Mouse (Mus musculus): ENCODE measurements around the gene Tmem206.

Gene Tmem206

DNA sequence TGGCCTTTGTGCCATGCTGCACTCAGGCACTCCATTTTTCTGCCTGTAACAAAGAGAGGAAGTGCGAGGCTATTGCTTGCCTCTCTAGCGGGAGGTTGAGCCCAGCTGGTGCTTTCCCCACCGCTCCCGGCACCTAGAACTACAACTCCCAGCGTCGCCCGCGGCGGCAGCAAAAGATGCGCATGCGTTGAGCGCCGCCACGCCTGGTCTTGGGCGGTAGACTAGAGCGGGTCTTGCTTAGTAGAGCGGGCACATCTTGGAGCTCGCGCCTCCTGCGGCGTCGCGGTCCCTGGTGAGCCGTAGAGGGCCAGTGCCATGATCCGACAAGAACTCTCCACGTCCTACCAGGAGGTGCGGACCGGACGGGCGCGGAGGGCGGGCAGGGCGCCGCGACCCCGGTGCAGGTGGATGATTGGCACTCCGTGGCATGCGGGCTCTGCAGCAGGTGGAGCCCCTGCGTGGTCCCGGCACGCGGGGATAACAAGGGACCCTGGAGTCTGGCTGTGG is at the start of gene Tmem206:
TSS of gene Tmem206 (plus strand) at position 187 of the 507 bp plus-strand sequence.
- peak; percentile 81 for DNase-seq (ENCODE audit: low spot score)

DNA sequence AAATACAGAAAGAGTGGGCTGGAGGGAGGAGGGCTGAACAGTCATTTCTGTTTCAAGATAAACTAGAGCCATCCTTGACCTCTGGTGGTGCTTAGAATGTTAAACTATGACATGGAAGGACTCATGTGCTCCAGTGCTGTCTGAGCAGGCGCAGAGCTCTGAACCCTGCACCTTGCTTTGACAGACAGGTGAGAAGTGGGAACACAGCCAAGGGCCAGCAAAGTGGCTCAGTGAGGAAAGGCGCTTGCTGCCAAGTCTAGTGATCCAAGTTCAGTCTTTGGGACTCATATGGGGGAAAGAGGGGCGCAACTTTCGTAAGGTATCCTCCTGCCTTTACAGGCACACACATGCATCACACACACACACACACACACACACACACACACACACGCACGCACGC is 49.5 kb upstream of the Tmem206 start:
- DNase-seq (ENCODE audit: low spot score): no peak

- no peak for DNase-seq (ENCODE audit: low spot score)
These were observed 48.1 kb upstream of the Tmem206 start for GRCm38 (mm10) chr1:191277549-191278059.

DNA sequence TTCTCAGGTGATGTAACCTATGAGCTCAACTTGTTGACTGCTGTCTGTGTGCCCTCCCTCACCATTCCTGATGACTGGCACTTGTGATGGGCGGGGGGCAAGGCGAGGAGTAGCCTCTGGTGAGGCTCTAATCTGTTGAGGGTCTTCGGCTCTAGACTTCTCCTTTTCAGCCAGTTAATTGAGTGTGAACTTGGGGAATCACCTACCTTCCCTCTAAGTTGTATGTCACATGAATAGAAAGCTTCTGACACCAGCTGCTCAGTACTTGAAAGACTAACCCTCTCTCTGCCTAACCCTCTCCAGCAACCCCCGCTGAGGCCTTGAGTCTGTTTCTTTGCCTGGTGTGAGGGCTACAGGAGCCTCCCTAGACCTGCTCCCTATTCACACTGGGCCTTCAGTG is 47.4 kb upstream of the Tmem206 start:
- DNase-seq (ENCODE audit: low spot score): no peak

GRCm38 (mm10) chr1:191281171-191281570 is 44.5 kb upstream of the Tmem206 start:
- no peak for DNase-seq (ENCODE audit: low spot score)

- no peak for DNase-seq (ENCODE audit: low spot score)
These were observed 43.4 kb upstream of the Tmem206 start for GRCm38 (mm10) chr1:191282319-191282718.

- no peak for DNase-seq (ENCODE audit: low spot score)
These were observed 42.3 kb upstream of the Tmem206 start for GRCm38 (mm10) chr1:191283110-191284040.

- no peak for DNase-seq (ENCODE audit: low spot score)
These were observed 41.2 kb upstream of the Tmem206 start for GRCm38 (mm10) chr1:191284502-191284901.

GRCm38 (mm10) chr1:191288762-191289161 is 37.0 kb upstream of the Tmem206 start:
- no peak for DNase-seq (ENCODE audit: low spot score)

GRCm38 (mm10) chr1:191292348-191292747 is 33.4 kb upstream of the Tmem206 start:
- no peak for DNase-seq (ENCODE audit: low spot score)

DNA sequence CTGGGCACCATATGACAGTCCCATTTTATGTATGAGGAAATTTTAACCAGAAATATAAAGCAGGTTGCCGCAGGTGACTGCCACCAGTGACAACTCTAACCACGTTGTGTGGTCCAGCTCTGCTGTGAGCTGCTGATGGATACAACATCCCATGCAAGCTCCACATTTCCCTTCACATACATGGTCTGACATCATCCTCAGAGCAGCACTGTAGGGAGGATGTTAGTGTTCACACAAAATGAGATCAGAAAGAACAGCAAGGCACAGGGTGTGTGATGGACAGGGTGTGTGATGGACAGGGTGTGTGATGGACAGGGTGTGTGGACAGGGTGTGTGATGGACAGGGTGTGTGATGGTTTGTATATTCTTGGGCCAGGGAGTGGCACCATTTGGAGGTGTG is 32.7 kb upstream of the Tmem206 start:
- DNase-seq (ENCODE audit: low spot score): no peak

DNA sequence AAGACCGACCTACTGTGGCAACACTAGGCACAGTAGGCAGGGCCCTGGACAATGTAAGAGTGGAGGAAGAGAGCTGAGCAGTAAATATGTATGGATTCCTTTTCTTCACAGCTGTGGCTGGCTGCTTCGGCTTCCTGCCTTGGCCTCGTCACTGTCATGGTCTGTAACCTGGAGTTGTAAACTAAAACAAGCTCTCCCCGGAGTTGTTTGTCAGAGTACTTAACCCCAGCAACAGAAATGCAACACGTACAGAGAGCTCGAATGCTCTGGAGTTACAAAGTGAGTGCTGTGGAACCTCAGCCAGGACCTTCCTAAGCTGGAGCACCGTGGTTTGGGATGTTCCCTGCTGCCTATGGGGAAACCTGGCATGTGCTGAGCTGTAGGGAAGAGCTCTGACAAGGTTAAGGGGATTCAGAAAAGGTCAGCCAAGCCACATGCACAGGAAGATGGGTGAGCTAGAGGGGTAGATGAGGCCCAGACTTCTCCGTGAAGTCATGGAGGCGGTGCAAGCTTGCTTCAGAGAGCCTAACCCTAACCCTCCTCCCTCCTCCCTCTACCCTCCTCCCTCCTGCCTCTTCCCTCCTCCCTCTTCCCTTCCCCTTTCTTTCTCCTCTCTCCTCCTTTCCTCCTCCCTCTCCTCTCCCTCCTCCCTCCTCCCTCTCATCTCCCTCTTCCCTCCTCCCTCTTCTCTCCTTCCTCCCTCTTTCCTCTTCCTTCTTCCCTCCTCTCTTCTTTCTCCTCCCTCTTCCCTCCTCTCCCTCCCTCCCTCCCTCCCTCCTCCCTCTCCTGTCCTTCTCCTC is 31.5 kb upstream of the Tmem206 start:
- no peak for DNase-seq (ENCODE audit: low spot score)

DNA sequence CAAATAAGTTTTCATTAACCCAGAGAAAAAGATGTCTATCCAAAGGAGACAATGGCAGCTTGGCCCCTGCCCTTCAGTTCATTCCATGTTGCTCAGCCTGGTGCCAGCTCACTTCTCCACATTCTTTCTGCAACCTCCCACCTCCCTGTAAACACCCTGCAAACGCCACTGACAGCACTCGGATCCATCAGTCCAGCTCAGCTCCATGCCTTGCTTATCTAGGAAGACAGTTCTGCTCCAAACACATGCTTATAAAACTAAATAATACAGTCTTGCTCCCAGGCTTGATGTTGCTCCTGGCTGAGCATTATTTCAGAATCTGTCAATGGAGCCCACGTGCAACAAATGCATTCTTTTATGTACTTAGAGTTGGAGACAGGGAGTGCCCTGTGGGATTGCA is 29.9 kb upstream of the Tmem206 start:
- DNase-seq (ENCODE audit: low spot score): no peak

DNA sequence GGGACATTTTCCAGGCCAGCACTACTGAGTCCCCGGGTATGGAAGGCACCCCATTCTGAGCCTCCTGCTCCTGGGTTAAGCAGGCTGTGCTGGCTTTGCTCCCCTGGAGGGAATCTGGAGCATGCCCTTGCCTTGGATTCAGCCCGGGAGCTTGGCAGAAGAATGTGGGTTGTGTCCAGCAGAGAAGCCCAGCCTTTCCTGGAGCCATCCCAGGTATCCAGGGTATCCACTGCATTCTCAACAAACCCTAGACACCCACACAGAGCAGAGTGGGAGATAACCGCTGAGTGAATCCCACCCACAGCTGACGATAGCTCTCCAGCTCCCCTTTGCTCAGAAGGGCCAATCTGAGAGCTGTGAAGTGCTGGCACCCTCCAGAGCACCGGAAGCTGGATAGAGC is 29.3 kb upstream of the Tmem206 start:
- DNase-seq (ENCODE audit: low spot score): no peak

GRCm38 (mm10) chr1:191298304-191298703 is 27.4 kb upstream of the Tmem206 start:
- no peak for DNase-seq (ENCODE audit: low spot score)

DNA sequence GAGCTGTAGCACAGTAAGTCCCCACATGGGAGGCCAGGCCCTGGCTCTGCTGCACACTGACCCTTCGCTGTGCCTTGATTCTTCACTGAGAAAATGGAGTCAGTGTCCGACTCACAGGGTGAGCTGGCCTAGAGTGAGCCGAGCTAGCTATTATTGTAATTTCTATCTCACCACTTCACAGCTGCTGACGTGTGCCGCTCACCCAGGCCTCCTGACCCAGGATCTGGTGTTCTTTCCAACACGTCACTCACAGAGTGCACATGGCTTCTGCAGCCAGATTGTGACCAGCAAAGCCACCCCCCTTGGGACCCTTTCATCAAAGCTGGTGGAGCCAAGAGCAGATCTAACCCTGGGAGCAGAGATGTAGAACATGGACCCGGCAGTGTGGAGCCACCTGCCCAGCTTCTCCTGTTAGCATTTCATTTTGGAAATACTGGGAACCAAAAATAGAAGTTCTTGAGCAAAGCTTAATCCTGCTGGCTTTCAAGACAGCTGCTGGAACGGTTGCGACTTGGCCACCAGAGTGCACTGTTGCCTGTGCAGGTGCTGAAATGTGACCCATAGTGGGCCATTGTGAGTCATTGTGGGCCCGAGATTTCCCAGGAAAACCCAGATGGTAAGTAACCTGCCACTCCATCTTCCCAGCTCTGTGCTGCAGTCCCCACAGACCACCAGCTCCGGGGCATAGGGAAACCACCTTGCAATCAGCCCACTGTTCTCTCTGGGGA is 26.3 kb upstream of the Tmem206 start:
- DNase-seq (ENCODE audit: low spot score): no peak

DNA sequence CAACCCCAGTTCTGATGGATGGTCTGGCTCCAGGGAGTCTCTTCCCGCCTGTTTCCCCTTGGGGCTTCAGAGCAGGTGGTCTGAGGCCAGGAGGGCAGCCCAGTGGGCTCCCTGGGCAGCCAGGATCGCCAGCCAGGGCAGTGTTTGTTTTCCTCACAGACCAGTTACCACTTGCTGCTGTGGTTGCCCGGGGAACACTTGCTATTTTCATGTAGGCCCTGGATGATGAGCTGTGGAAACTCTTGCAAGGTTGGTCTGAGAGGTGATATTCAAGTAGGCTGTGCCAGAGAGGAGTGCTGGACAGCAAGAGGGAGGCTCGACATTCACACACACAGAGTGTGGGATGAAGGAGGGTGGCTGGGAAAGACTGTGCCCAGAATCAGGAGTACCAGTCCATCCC is 23.8 kb upstream of the Tmem206 start:
- no peak for DNase-seq (ENCODE audit: low spot score)

- no peak for DNase-seq (ENCODE audit: low spot score)
These were observed 22.0 kb upstream of the Tmem206 start for GRCm38 (mm10) chr1:191303736-191304135.

DNA sequence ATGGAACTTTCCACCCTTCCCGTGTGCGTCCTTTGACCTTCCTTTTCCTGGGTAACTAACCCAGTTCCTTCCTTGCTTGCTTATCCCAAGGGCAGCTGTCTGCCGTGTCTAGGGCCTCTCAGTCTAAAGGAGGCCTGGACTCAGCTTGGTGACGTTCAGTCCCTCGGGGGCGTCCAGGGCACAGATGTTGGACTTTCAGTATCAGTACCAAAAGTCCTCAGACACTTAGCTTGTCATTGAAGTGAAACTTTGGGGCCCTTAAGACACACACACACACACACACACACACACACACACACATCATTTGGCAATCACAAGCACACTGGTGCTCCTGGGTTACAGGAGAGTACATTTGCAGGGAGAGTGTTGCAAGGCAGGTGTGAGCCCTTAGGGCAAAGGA is 21.5 kb upstream of the Tmem206 start:
- no peak for DNase-seq (ENCODE audit: low spot score)

- no peak for DNase-seq (ENCODE audit: low spot score)
These were observed 20.1 kb upstream of the Tmem206 start for GRCm38 (mm10) chr1:191305610-191306009.

GRCm38 (mm10) chr1:191306316-191306715 is 19.4 kb upstream of the Tmem206 start:
- no peak for DNase-seq (ENCODE audit: low spot score)
